Mouse (Mus musculus) CH12.LX (cell line): Measurements from ENCODE around the gene Pde6g. TPM values are rescaled to one million over a fixed set of nuclear protein-coding genes. Genes with fewer than 3 reads are reported as not detected.

ENCODE experiments used
- DNase-seq: peaks from one replicate; pipeline ENCODE4 v3.0.0-alpha.2; 2013; ENCODE audit errors: extremely low read depth
- H3K27ac ChIP-seq: 2 replicates; pipeline ENCODE4 v1.5.1; 2012; ENCODE audit warnings: low read depth, mild to moderate bottlenecking, control low read depth, moderate library complexity; ENCODE audit not compliant: insufficient read depth
- H3K27me3 ChIP-seq: replicated peaks from 2 replicates; pipeline ENCODE3; 2012; ENCODE audit warnings: inconsistent platforms
- H3K36me3 ChIP-seq, 2 experiments: replicated peaks in 1 of 2; 2 replicates each; pipeline versions ENCODE3 to v1.6.1; 2012; ENCODE audit warnings: inconsistent platforms in 1 of 2, low read length in 1 of 2, mild to moderate bottlenecking in 1 of 2, mixed read lengths in 1 of 2, moderate library complexity in 1 of 2; ENCODE audit not compliant: control insufficient read depth in 1 of 2, insufficient read depth in 1 of 2
- H3K4me1 ChIP-seq, 2 experiments: 2 replicates each; pipeline ENCODE4 v1.6.1; 2012; ENCODE audit warnings: inconsistent platforms in 1 of 2, moderate library complexity in 1 of 2; ENCODE audit not compliant: insufficient read depth in 2 of 2, control insufficient read depth in 1 of 2
- H3K4me2 ChIP-seq: 2 replicates; pipeline ENCODE4 v1.6.1; 2012; ENCODE audit warnings: low read depth, mild to moderate bottlenecking, control low read depth; ENCODE audit not compliant: poor library complexity, insufficient read depth, severe bottlenecking
- H3K4me3 ChIP-seq, 3 experiments: fragments of 150-350 bp in 1 of 3; sonication (generic) in 1 of 3; replicated peaks in 1 of 3; 2 replicates each; pipeline versions ENCODE3 to v1.5.1; 2011 to 2012; ENCODE audit warnings: low read depth in 2 of 3, low read length in 2 of 3, mild to moderate bottlenecking in 2 of 3, moderate library complexity in 2 of 3, control low read depth in 1 of 3, improper control_type of control experiment in 1 of 3, inconsistent platforms in 1 of 3, mixed read lengths in 1 of 3; ENCODE audit not compliant: poor library complexity in 1 of 3
- H3K79me2 ChIP-seq: replicated peaks from 2 replicates; pipeline ENCODE4 v1.6.1; 2012; ENCODE audit warnings: mild to moderate bottlenecking, moderate library complexity; ENCODE audit not compliant: control insufficient read depth, poor library complexity, insufficient read depth, severe bottlenecking; ENCODE audit errors: extremely low read depth
- H3K9ac ChIP-seq: 2 replicates; pipeline ENCODE4 v1.6.1; 2012; ENCODE audit warnings: low read depth, mild to moderate bottlenecking, control low read depth, moderate library complexity; ENCODE audit not compliant: insufficient read depth
- H3K9me3 ChIP-seq: replicated peaks from 2 replicates; pipeline ENCODE3; 2012; ENCODE audit warnings: low read length, inconsistent platforms, mixed read lengths
- BHLHE40 ChIP-seq: IDR thresholded peaks from 2 replicates; pipeline ENCODE4 v1.6.1; 2011; ENCODE audit warnings: mild to moderate bottlenecking, low read depth, low read length, improper control_type of control experiment
- E2F4 ChIP-seq: IDR thresholded peaks from 2 replicates; pipeline ENCODE4 v1.6.1; 2011; ENCODE audit warnings: low read depth, low read length, improper control_type of control experiment; ENCODE audit not compliant: insufficient replicate concordance
- EP300 ChIP-seq: IDR thresholded peaks from 2 replicates; pipeline ENCODE4 v1.6.1; 2011; ENCODE audit warnings: low read length, improper control_type of control experiment
- ETS1 ChIP-seq: conservative IDR thresholded peaks from 2 replicates; pipeline ENCODE4 v1.6.1; 2012; ENCODE audit warnings: low read depth, mild to moderate bottlenecking, inconsistent platforms, low read length, improper control_type of control experiment, moderate library complexity
- JUN ChIP-seq: IDR thresholded peaks from 2 replicates; pipeline ENCODE4 v1.6.1; 2011; ENCODE audit warnings: low read depth, mild to moderate bottlenecking, low read length, improper control_type of control experiment, moderate library complexity; ENCODE audit not compliant: insufficient read depth
- JUND ChIP-seq: conservative IDR thresholded peaks from 2 replicates; pipeline ENCODE4 v1.6.1; 2011; ENCODE audit warnings: low read depth, low read length, improper control_type of control experiment
- MAFK ChIP-seq: IDR thresholded peaks from 2 replicates; pipeline ENCODE4 v1.6.1; 2011; ENCODE audit warnings: low read length, improper control_type of control experiment; ENCODE audit not compliant: insufficient replicate concordance
- MAX ChIP-seq: IDR thresholded peaks from 2 replicates; pipeline ENCODE4 v1.6.1; 2011; ENCODE audit warnings: low read length, improper control_type of control experiment
- MXI1 ChIP-seq: IDR thresholded peaks from 2 replicates; pipeline ENCODE4 v1.6.1; 2011; ENCODE audit warnings: mild to moderate bottlenecking, low read depth, low read length, improper control_type of control experiment
- NELFE ChIP-seq: IDR thresholded peaks from 2 replicates; pipeline ENCODE4 v1.6.1; 2011; ENCODE audit warnings: low read depth, low read length, improper control_type of control experiment
- NRF1 ChIP-seq: IDR thresholded peaks from 2 replicates; pipeline ENCODE4 v1.6.1; 2014; ENCODE audit warnings: low read depth, mild to moderate bottlenecking, inconsistent platforms, low read length, improper control_type of control experiment, moderate library complexity
- PAX5 ChIP-seq: IDR thresholded peaks from 2 replicates; pipeline ENCODE4 v1.6.1; 2012; ENCODE audit warnings: low read length, inconsistent platforms, mixed read lengths
- POLR2A ChIP-seq: IDR thresholded peaks from 2 replicates; pipeline ENCODE4 v1.6.1; 2011; ENCODE audit warnings: low read depth, mild to moderate bottlenecking, improper control_type of control experiment, low read length
- POLR2AphosphoS2 ChIP-seq: IDR thresholded peaks from 2 replicates; pipeline ENCODE4 v1.6.1; 2011; ENCODE audit warnings: low read depth, low read length, improper control_type of control experiment
- SIN3A ChIP-seq: IDR thresholded peaks from 2 replicates; pipeline ENCODE4 v1.6.1; 2012; ENCODE audit warnings: low read length, improper control_type of control experiment, inconsistent platforms
- SMC3 ChIP-seq: IDR thresholded peaks from 2 replicates; pipeline ENCODE4 v1.6.1; 2011; ENCODE audit warnings: low read depth, low read length, improper control_type of control experiment
- TBP ChIP-seq: conservative IDR thresholded peaks from 2 replicates; pipeline ENCODE4 v1.6.1; 2011; ENCODE audit warnings: low read depth, low read length, improper control_type of control experiment
- TCF12 ChIP-seq: IDR thresholded peaks from 2 replicates; pipeline ENCODE4 v1.6.1; 2014; ENCODE audit warnings: low read depth, mild to moderate bottlenecking, inconsistent platforms, low read length, improper control_type of control experiment
- UBTF ChIP-seq: IDR thresholded peaks from 2 replicates; pipeline ENCODE4 v1.6.1; 2012; ENCODE audit warnings: low read depth, mild to moderate bottlenecking, inconsistent platforms, low read length, improper control_type of control experiment, moderate library complexity
- USF1 ChIP-seq: IDR thresholded peaks from 2 replicates; pipeline ENCODE4 v1.6.1; 2014; ENCODE audit warnings: low read depth, mild to moderate bottlenecking, inconsistent platforms, low read length, improper control_type of control experiment
- ZKSCAN1 ChIP-seq: IDR thresholded peaks from 2 replicates; pipeline ENCODE4 v1.6.1; 2012; ENCODE audit warnings: low read depth, inconsistent platforms, low read length, improper control_type of control experiment, borderline replicate concordance
- ZMIZ1 ChIP-seq: IDR thresholded peaks from 2 replicates; pipeline ENCODE4 v1.6.1; 2012; ENCODE audit warnings: low read depth, mild to moderate bottlenecking, inconsistent platforms, low read length, improper control_type of control experiment
- ZNF384 ChIP-seq: IDR thresholded peaks from 2 replicates; pipeline ENCODE4 v1.6.1; 2012; ENCODE audit warnings: low read depth, low read length, improper control_type of control experiment, inconsistent platforms
- dilution Hi-C: fragments of 300-500 bp; cut with MboI; formaldehyde crosslinking; loops from 2 replicates; pipeline ENCODE4 v1.14.3; 2020; ENCODE audit warnings: low sequenced_read_pairs; ENCODE audit not compliant: extremely low pct_unique_long_range_greater_than_20kb, extremely low pct_ligation_motif_present
- in situ Hi-C: fragments of 300-500 bp; cut with MboI; formaldehyde crosslinking; loops from 3 replicates; pipeline ENCODE4 v1.14.3; 2019; ENCODE audit warnings: low sequenced_read_pairs, low pct_ligation_motif_present, low pct_unique_long_range_greater_than_20kb, mixed read lengths
- polyA plus RNA-seq: library from polyadenylated mRNA; unstranded; fragments of >175 nt; gene quantifications from 2 replicates; pipeline ENCODE4 v1.2.1, GENCODE M21; 2012; ENCODE audit warnings: low read depth; ENCODE audit not compliant: insufficient read length
- total RNA-seq, 2 experiments: library from RNA; depleted of rRNA; stranded (reverse); fragments of 300-350 nt in 1 of 2; fragments of >200 nt in 1 of 2; gene quantifications; 2 replicates each; pipeline ENCODE4 v1.2.3; 2012 to 2014

Pde6g gene
- total and polyA plus RNA-seq, 3 experiments, result 0.34 TPM; not detected in 1

DNA sequence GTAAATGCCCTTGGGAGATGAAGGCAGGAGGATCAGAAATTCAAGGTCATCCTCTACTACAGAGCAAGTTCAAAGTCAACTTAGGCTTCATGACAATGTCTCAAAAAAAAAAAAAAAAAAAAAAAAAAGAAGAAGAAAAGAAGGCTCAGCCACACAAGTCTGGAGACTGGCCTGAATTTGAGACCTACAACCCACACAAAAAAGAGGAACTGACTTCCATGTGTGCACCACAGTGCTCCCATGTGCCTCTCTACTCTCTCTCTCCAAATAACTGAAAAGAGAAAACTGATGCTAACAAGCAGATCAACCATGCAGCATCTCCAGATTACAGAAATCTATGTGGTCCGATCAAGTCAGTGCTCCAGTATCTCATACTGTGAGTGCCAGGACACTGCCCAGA lies 48.5 kb downstream of the Pde6g start (continued):
- no peak for TF ChIP-seq ZMIZ1
- TF ChIP-seq POLR2A, result no peak
- TF ChIP-seq SIN3A, result no peak
- TF ChIP-seq ZNF384, result peak; percentile 90
- TF ChIP-seq MAFK, result no peak
- no peak for TF ChIP-seq TCF12
- no peak for TF ChIP-seq ZKSCAN1
- TF ChIP-seq MAX, result peak; percentile 62; the same call in 1 of the 2 replicates
- no peak for TF ChIP-seq NRF1
- no peak for TF ChIP-seq UBTF
- TF ChIP-seq ETS1, result no peak
- no peak for TF ChIP-seq NELFE
- no peak for TF ChIP-seq PAX5
- TF ChIP-seq TBP, result no peak
- no peak for TF ChIP-seq USF1
- TF ChIP-seq SMC3, result no peak
- TF ChIP-seq BHLHE40, result 0 out of 2 replicates have a peak, but pooled peaks have one; percentile 31
- no peak for TF ChIP-seq POLR2AphosphoS2
- no peak for TF ChIP-seq MXI1

DNA sequence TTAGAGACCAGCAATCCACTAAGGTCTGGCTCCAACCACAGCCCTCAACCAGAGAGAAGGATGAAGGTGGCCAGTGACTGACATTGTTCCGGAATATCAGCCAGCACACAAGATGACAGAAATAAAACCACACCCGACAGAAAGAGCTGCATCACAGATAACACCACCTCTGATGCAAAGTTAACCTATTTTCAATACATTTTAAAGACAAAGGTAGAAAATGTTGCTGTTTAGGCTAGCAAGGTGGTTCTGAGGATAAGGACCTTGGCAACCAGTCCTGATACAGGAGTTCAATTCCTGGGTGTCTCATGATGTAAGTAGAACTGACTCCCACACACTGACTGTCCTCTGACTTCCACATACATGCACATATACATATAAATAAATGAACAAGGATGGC lies 54.0 kb downstream of the Pde6g start:
- in situ Hi-C loops, result no loop called here
- H3K4me3 ChIP-seq, result no peak overlapping the region
- no peak overlapping the region for H3K27ac ChIP-seq
- dilution Hi-C loops, result no loop called here
- no peaks in the 10 kb centered on the region for H3K9me3 ChIP-seq
- DNase-seq, result no peak
- TF ChIP-seq EP300 (no peak), JUN (no peak), ZKSCAN1 (no peak), JUND (no peak), E2F4 (no peak), MXI1 (no peak), NRF1 (no peak), NELFE (no peak)
- H3K4me2 ChIP-seq, result no peak overlapping the region
- peaks cover 72 to 95% of the 10 kb centered on the region in 2 experiments for H3K36me3 ChIP-seq
- H3K27me3 ChIP-seq, result no peaks in the 10 kb centered on the region
- H3K4me1 ChIP-seq, result peaks cover 0 to under 1% of the 10 kb centered on the region in 2 experiments; a peak in 3 of 4 replicates
- H3K79me2 ChIP-seq, result peaks cover 12% of the 10 kb centered on the region; the same call in 1 of the 2 replicates
- no peak overlapping the region for H3K9ac ChIP-seq

Other genes with a start within 250 kb of the Pde6g start
Only the 20 nearest of the 26 such genes appear.
- gene Actg1, start 105.0 kb downstream of the Pde6g start, total RNA-seq (2012; rRNA removed), result 1,832 and 2,176 TPM in 2 replicates
- gene Actg1, start 105.0 kb downstream of the Pde6g start, total RNA-seq (2014; rRNA removed), result 2,424 and 2,484 TPM in 2 replicates
- gene Actg1, start 105.0 kb downstream of the Pde6g start, polyA plus RNA-seq, result 3,554 and 4,362 TPM in 2 replicates
- 0.25 TPM in 1 of 2 replicates, not detected in the other for gene Fscn2, start 92.0 kb downstream of the Pde6g start, total RNA-seq (2012; rRNA removed)
- gene Fscn2, start 92.0 kb downstream of the Pde6g start, total RNA-seq (2014; rRNA removed), result not detected in 2 replicates
- gene Fscn2, start 92.0 kb downstream of the Pde6g start, polyA plus RNA-seq, result not detected in 2 replicates
- 17.7 and 19.6 TPM in 2 replicates for gene Faap100, start 74.7 kb downstream of the Pde6g start, total RNA-seq (2012; rRNA removed)
- 6.6 and 7.7 TPM in 2 replicates for gene Faap100, start 74.7 kb downstream of the Pde6g start, total RNA-seq (2014; rRNA removed)
- 13.1 and 14.3 TPM in 2 replicates for gene Faap100, start 74.7 kb downstream of the Pde6g start, polyA plus RNA-seq
- 50.4 and 67.4 TPM in 2 replicates for gene Nploc4, start 15.8 kb downstream of the Pde6g start, total RNA-seq (2012; rRNA removed)
- 38.3 and 40.6 TPM in 2 replicates for gene Nploc4, start 15.8 kb downstream of the Pde6g start, total RNA-seq (2014; rRNA removed)
- 97.8 and 115 TPM in 2 replicates for gene Nploc4, start 15.8 kb downstream of the Pde6g start, polyA plus RNA-seq
- 0.08 TPM in 1 of 2 replicates, not detected in the other for gene Tspan10, start 10.9 kb downstream of the Pde6g start, total RNA-seq (2012; rRNA removed)
- 0.30 TPM in 1 of 2 replicates, not detected in the other for gene Tspan10, start 10.9 kb downstream of the Pde6g start, total RNA-seq (2014; rRNA removed)
- gene Tspan10, start 10.9 kb downstream of the Pde6g start, polyA plus RNA-seq, result 0.25 and 0.31 TPM in 2 replicates
- gene Oxld1, start 4.6 kb upstream of the Pde6g start, total RNA-seq (2012; rRNA removed), result 18.7 and 31.4 TPM in 2 replicates
- 17.6 and 20.3 TPM in 2 replicates for gene Oxld1, start 4.6 kb upstream of the Pde6g start, total RNA-seq (2014; rRNA removed)
- 10.4 and 12.2 TPM in 2 replicates for gene Oxld1, start 4.6 kb upstream of the Pde6g start, polyA plus RNA-seq
- 30.1 and 43.9 TPM in 2 replicates for gene Ccdc137, start 4.6 kb upstream of the Pde6g start, total RNA-seq (2012; rRNA removed)
- 54.6 and 61.1 TPM in 2 replicates for gene Ccdc137, start 4.6 kb upstream of the Pde6g start, total RNA-seq (2014; rRNA removed)
- 70.4 and 104 TPM in 2 replicates for gene Ccdc137, start 4.6 kb upstream of the Pde6g start, polyA plus RNA-seq
- 24.8 and 26.1 TPM in 2 replicates for gene Arl16, start 14.1 kb upstream of the Pde6g start, total RNA-seq (2012; rRNA removed)
- gene Arl16, start 14.1 kb upstream of the Pde6g start, total RNA-seq (2014; rRNA removed), result 34.6 and 42.6 TPM in 2 replicates
- 19.8 and 22.8 TPM in 2 replicates for gene Arl16, start 14.1 kb upstream of the Pde6g start, polyA plus RNA-seq
- gene Mrpl12, start 31.1 kb upstream of the Pde6g start, total RNA-seq (2012; rRNA removed), result 267 and 336 TPM in 2 replicates
- 47.5 and 60.3 TPM in 2 replicates for gene Mrpl12, start 31.1 kb upstream of the Pde6g start, total RNA-seq (2014; rRNA removed)
- gene Mrpl12, start 31.1 kb upstream of the Pde6g start, polyA plus RNA-seq, result 341 and 363 TPM in 2 replicates
- 32.9 and 48.5 TPM in 2 replicates for gene Slc25a10, start 38.3 kb upstream of the Pde6g start, total RNA-seq (2012; rRNA removed)
- 29.5 and 34.6 TPM in 2 replicates for gene Slc25a10, start 38.3 kb upstream of the Pde6g start, total RNA-seq (2014; rRNA removed)
- gene Slc25a10, start 38.3 kb upstream of the Pde6g start, polyA plus RNA-seq, result 43.4 and 45.9 TPM in 2 replicates
- 0.13 TPM in 1 of 2 replicates, not detected in the other for gene Gcgr, start 77.2 kb upstream of the Pde6g start, total RNA-seq (2012; rRNA removed)
- gene Gcgr, start 77.2 kb upstream of the Pde6g start, total RNA-seq (2014; rRNA removed), result 0.09 and 0.16 TPM in 2 replicates
- gene Gcgr, start 77.2 kb upstream of the Pde6g start, polyA plus RNA-seq, result 0.20 TPM in 1 of 2 replicates, not detected in the other
- 25.8 and 39.6 TPM in 2 replicates for gene Mcrip1, start 96.2 kb upstream of the Pde6g start, total RNA-seq (2012; rRNA removed)
- gene Mcrip1, start 96.2 kb upstream of the Pde6g start, total RNA-seq (2014; rRNA removed), result 37.6 and 46.2 TPM in 2 replicates
- gene Mcrip1, start 96.2 kb upstream of the Pde6g start, polyA plus RNA-seq, result 60.2 and 66.5 TPM in 2 replicates
- not detected in 2 replicates for gene Ppp1r27, start 97.6 kb upstream of the Pde6g start, total RNA-seq (2012; rRNA removed)
- not detected in 2 replicates for gene Ppp1r27, start 97.6 kb upstream of the Pde6g start, total RNA-seq (2014; rRNA removed)
- not detected in 2 replicates for gene Ppp1r27, start 97.6 kb upstream of the Pde6g start, polyA plus RNA-seq
- gene P4hb, start 119.8 kb upstream of the Pde6g start, total RNA-seq (2012; rRNA removed), result 531 and 594 TPM in 2 replicates
- 453 and 486 TPM in 2 replicates for gene P4hb, start 119.8 kb upstream of the Pde6g start, total RNA-seq (2014; rRNA removed)
- gene P4hb, start 119.8 kb upstream of the Pde6g start, polyA plus RNA-seq, result 644 and 662 TPM in 2 replicates
- 417 and 467 TPM in 2 replicates for gene Arhgdia, start 128.1 kb upstream of the Pde6g start, total RNA-seq (2012; rRNA removed)
- 126 and 172 TPM in 2 replicates for gene Arhgdia, start 128.1 kb upstream of the Pde6g start, total RNA-seq (2014; rRNA removed)
- gene Arhgdia, start 128.1 kb upstream of the Pde6g start, polyA plus RNA-seq, result 957 and 958 TPM in 2 replicates
- gene Alyref, start 144.9 kb upstream of the Pde6g start, total RNA-seq (2012; rRNA removed), result 582 and 793 TPM in 2 replicates
- 358 and 361 TPM in 2 replicates for gene Alyref, start 144.9 kb upstream of the Pde6g start, total RNA-seq (2014; rRNA removed)
- gene Alyref, start 144.9 kb upstream of the Pde6g start, polyA plus RNA-seq, result 444 and 451 TPM in 2 replicates
- gene Anapc11, start 144.9 kb upstream of the Pde6g start, total RNA-seq (2012; rRNA removed), result 108 and 114 TPM in 2 replicates
- gene Anapc11, start 144.9 kb upstream of the Pde6g start, total RNA-seq (2014; rRNA removed), result 51.7 and 57.0 TPM in 2 replicates
- gene Anapc11, start 144.9 kb upstream of the Pde6g start, polyA plus RNA-seq, result 142 and 145 TPM in 2 replicates
- 0.55 TPM in 1 of 2 replicates, not detected in the other for gene Npb, start 155.0 kb upstream of the Pde6g start, total RNA-seq (2012; rRNA removed)
- not detected in 2 replicates for gene Npb, start 155.0 kb upstream of the Pde6g start, total RNA-seq (2014; rRNA removed)
- gene Npb, start 155.0 kb upstream of the Pde6g start, polyA plus RNA-seq, result 1.0 and 1.3 TPM in 2 replicates
- gene Pcyt2, start 164.4 kb upstream of the Pde6g start, total RNA-seq (2012; rRNA removed), result 166 and 175 TPM in 2 replicates
- 149 and 154 TPM in 2 replicates for gene Pcyt2, start 164.4 kb upstream of the Pde6g start, total RNA-seq (2014; rRNA removed)
- 155 and 158 TPM in 2 replicates for gene Pcyt2, start 164.4 kb upstream of the Pde6g start, polyA plus RNA-seq
- gene Sirt7, start 171.7 kb upstream of the Pde6g start, total RNA-seq (2012; rRNA removed), result 75.2 and 87.1 TPM in 2 replicates
- gene Sirt7, start 171.7 kb upstream of the Pde6g start, total RNA-seq (2014; rRNA removed), result 71.7 and 74.4 TPM in 2 replicates
- 84.4 and 91.3 TPM in 2 replicates for gene Sirt7, start 171.7 kb upstream of the Pde6g start, polyA plus RNA-seq